Mouse (Mus musculus): ENCODE data around the gene Arcn1. TPM values are rescaled to one million over a fixed set of nuclear protein-coding genes. Genes with fewer than 3 reads are reported as not detected.

Arcn1 gene
- polyA plus RNA-seq, 1 experiment from 2014 or later, result 192 TPM

DNA sequence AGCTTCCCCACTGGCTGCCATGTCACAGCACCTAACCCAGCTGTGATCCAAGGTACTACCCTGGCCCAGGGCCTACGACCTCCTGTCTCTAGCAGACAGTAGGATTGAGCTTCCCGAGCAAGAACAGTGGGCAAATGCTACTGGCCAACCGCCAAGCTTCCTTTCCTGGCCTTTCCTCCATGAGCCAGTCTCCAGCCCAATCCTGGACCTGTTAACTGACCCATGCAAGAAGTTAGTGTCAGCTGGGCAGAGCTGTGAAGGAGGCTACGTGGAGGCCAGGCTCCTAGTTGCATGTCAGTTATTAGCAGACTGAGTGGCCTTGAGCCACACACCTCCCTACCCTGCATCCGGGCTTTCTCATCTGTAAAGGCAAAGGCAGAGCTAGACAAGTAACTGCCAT, 67.9 kb downstream of the Arcn1 start:
- no peak overlapping the region for H3K9ac ChIP-seq
- H3K27ac ChIP-seq, result no peak overlapping the region
- WGBS, result 80% methylated on average over 5 of the region's 5 CpGs
- no peaks in the 10 kb centered on the region for H3K9me3 ChIP-seq
- H3K4me2 ChIP-seq, result no peak overlapping the region
- H3K36me3 ChIP-seq, result peaks cover 99% of the 10 kb centered on the region
- H3K27me3 ChIP-seq, result no peaks in the 10 kb centered on the region
- ATAC-seq (ENCODE audit: insufficient number of reproducible peaks, insufficient read depth, low FRiP score, low TSS enrichment, low read depth), result peak; percentile 15; the same call in 1 of the 2 replicates
- no peaks in the 10 kb centered on the region for H3K4me1 ChIP-seq
- no peak overlapping the region for H3K4me3 ChIP-seq

DNA sequence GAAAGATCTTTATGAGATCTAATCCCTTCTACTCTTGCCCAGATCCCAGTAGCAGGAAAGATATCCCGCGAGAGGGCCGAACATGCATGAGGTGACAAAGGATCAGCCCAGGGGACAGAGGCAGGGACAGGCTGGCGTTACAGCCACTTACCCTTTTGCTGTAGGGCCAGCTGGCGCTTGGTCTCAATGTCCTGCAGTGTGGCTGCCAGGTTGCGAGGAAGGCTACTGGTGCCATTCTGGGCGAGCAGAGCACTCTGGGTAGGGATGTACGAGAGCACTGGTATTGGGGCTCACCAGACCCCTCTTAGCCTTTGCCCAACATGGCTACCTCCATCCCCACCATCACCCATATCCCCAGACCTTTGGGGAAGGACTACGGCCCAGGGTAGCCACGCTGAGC, 68.4 kb downstream of the Arcn1 start:
- H3K36me3 ChIP-seq, result peaks cover 100% of the 10 kb centered on the region
- H3K4me1 ChIP-seq, result no peaks in the 10 kb centered on the region
- no peaks in the 10 kb centered on the region for H3K27me3 ChIP-seq
- 0 out of 2 replicates have a peak, but pooled peaks have one; percentile 38 for ATAC-seq (ENCODE audit: insufficient number of reproducible peaks, insufficient read depth, low FRiP score, low TSS enrichment, low read depth)
- no peak overlapping the region for H3K9ac ChIP-seq
- H3K27ac ChIP-seq, result no peak overlapping the region
- no peaks in the 10 kb centered on the region for H3K9me3 ChIP-seq
- H3K4me2 ChIP-seq, result no peak overlapping the region
- WGBS, result 92% methylated on average over 10 of the region's 10 CpGs
- H3K4me3 ChIP-seq, result no peak overlapping the region

DNA sequence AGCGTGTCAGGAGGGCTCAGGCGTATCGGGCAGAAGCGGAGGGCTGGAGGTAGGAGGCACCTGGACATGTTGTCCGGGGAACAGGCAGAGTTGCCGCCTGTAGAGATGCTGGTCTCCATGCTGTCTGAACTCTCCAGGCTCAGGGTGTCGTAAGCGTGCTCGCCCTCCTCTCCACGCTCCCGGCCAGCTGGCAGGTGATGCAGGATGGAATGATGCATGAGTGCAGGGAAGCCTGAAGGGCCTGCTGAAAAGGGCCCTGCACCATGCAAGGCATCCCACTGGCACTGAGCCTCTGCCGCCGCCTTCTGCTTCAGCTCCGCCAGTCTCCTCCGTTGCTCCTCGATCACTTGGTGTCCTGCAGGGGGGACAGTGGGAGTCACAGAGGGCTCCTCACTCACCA, 69.8 kb downstream of the Arcn1 start:
- 94% methylated on average over 16 of the region's 16 CpGs for WGBS

DNA sequence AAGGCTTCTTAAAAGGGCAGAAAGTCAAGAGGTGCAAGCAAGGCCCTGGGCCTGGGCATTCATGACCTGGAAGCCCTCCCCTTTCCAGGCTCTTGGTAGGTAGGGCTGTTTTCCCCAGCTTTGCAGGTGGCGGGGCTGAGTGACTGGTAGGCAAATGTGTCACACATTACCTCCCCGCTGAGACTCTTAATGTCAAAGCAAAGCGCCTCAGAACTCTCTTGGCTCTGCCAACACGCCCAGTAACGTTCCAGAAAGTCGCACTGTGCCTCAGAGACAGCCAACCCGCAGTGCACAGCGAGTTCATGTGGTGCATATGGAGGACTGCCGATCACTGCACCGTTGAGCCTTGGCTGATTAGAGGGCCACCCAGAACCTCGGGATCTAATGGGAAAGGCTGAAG, 74.6 kb downstream of the Arcn1 start:
- no peak overlapping the region for H3K4me3 ChIP-seq
- no peak overlapping the region for H3K27ac ChIP-seq
- ATAC-seq (ENCODE audit: insufficient number of reproducible peaks, insufficient read depth, low FRiP score, low TSS enrichment, low read depth), result no peak
- peaks cover 95% of the 10 kb centered on the region for H3K36me3 ChIP-seq
- no peak overlapping the region for H3K4me2 ChIP-seq
- H3K9ac ChIP-seq, result no peak overlapping the region
- H3K4me1 ChIP-seq, result peaks cover 4% of the 10 kb centered on the region; the same call in 1 of the 2 replicates
- H3K27me3 ChIP-seq, result no peaks in the 10 kb centered on the region
- no peaks in the 10 kb centered on the region for H3K9me3 ChIP-seq
- WGBS, result 88% methylated on average over 11 of the region's 11 CpGs

More for the DNA sequence above, 69.8 kb downstream of the Arcn1 start:
- Histone ChIP-seq H3K9ac (no peak overlapping the region), H3K4me3 (no peak overlapping the region), H3K27ac (no peak overlapping the region), H3K9me3 (no peaks in the 10 kb centered on the region), H3K36me3 (peaks cover 100% of the 10 kb centered on the region), H3K27me3 (no peaks in the 10 kb centered on the region), H3K4me1 (no peaks in the 10 kb centered on the region), H3K4me2 (no peak overlapping the region)
- no peak for ATAC-seq (ENCODE audit: insufficient number of reproducible peaks, insufficient read depth, low FRiP score, low TSS enrichment, low read depth)

DNA sequence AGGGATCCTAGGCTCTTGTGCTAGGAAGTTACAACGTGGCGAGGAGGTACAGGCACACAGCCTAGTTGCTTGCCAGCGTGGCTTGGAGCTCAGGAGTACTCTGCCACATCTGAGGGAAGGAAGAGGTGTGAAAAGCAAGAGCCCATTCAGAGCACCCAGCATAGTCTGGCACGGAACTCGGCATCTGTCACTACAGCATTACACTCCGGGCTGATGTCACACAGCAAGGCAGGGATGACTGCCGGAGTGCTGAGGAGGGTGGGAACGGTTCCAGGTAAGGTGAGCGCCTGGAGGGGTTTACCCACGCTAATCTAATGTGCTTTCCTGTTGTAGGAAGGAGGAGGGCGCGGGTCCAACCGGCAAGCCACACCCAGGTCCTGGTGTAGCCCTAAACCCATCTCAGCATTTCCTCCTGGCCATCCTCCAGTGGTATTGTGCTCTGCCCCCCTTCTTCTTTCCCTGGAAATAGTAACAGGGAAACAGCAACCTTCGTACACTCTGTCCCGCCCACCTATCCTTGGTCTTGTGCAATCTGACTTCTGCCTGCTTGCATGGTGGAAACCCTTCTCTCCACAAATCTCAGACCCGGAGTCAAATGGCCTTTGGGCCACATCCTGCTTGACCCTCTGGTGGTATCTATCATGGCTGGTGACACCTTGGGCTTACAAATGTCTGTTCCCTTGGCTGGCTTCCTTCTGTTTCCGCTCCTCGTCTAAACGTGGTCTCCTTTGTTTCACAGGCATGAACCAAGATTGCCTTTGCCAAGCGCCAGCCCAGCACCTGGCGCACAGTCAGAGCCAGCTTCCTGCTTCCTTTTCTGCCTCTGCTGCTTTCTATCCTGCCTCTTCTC, 75.7 kb downstream of the Arcn1 start:
- 78% methylated on average over 21 of the region's 21 CpGs for WGBS
- ATAC-seq (ENCODE audit: insufficient number of reproducible peaks, insufficient read depth, low FRiP score, low TSS enrichment, low read depth), result no peak
- Histone ChIP-seq H3K27ac (peak overlapping the region; percentile 28; the same call in 1 of the 2 replicates), H3K4me1 (peaks cover 4% of the 10 kb centered on the region; the same call in 1 of the 2 replicates), H3K36me3 (peaks cover 95% of the 10 kb centered on the region), H3K9ac (no peak overlapping the region), H3K4me2 (no peak overlapping the region), H3K27me3 (no peaks in the 10 kb centered on the region), H3K9me3 (no peaks in the 10 kb centered on the region), H3K4me3 (no peak overlapping the region)

Other genes starting within 250 kb of the Arcn1 start
- gene Cxcr5, start 206.0 kb downstream of the Arcn1 start, polyA plus RNA-seq (2015; fragmentation: Nextera tagmentation; extraction: Ambion mirVana), result 0.10 TPM in 1 of 2 replicates, not detected in the other
- 28.3 and 29.2 TPM in 2 replicates for gene Ddx6, start 163.0 kb downstream of the Arcn1 start, polyA plus RNA-seq (2015; fragmentation: Nextera tagmentation; extraction: Ambion mirVana)
- 0.73 TPM in 1 of 2 replicates, not detected in the other for gene Treh, start 94.6 kb downstream of the Arcn1 start, polyA plus RNA-seq (2015; fragmentation: Nextera tagmentation; extraction: Ambion mirVana)
- gene Phldb1, start 32.6 kb downstream of the Arcn1 start, polyA plus RNA-seq (2015; fragmentation: Nextera tagmentation; extraction: Ambion mirVana), result 37.9 and 38.0 TPM in 2 replicates
- 137 and 149 TPM in 2 replicates for gene Ift46, start 63 bp upstream of the Arcn1 start, polyA plus RNA-seq (2015; fragmentation: Nextera tagmentation; extraction: Ambion mirVana)
- 2.3 and 2.5 TPM in 2 replicates for gene Tmem25, start 31.5 kb upstream of the Arcn1 start, polyA plus RNA-seq (2015; fragmentation: Nextera tagmentation; extraction: Ambion mirVana)
- gene Ttc36, start 35.2 kb upstream of the Arcn1 start, polyA plus RNA-seq (2015; fragmentation: Nextera tagmentation; extraction: Ambion mirVana), result 2.2 TPM in 1 of 2 replicates, not detected in the other
- gene Kmt2a, start 113.5 kb upstream of the Arcn1 start, polyA plus RNA-seq (2015; fragmentation: Nextera tagmentation; extraction: Ambion mirVana), result 18.1 and 22.8 TPM in 2 replicates
- 678 and 698 TPM in 2 replicates for gene Atp5l, start 152.9 kb upstream of the Arcn1 start, polyA plus RNA-seq (2015; fragmentation: Nextera tagmentation; extraction: Ambion mirVana)
- gene Ube4a, start 197.8 kb upstream of the Arcn1 start, polyA plus RNA-seq (2015; fragmentation: Nextera tagmentation; extraction: Ambion mirVana), result 26.4 and 30.0 TPM in 2 replicates
- 0.27 TPM in 1 of 2 replicates, not detected in the other for gene Cd3g, start 212.6 kb upstream of the Arcn1 start, polyA plus RNA-seq (2015; fragmentation: Nextera tagmentation; extraction: Ambion mirVana)
- not detected in 2 replicates for gene Cd3d, start 213.9 kb upstream of the Arcn1 start, polyA plus RNA-seq (2015; fragmentation: Nextera tagmentation; extraction: Ambion mirVana)
- gene Cd3e, start 241.8 kb upstream of the Arcn1 start, polyA plus RNA-seq (2015; fragmentation: Nextera tagmentation; extraction: Ambion mirVana), result not detected in 2 replicates

All from embryonic facial prominence, embryonic 13.5 days (tissue).